Mouse (Mus musculus): ENCODE data around the gene Fabp3.

DNA sequence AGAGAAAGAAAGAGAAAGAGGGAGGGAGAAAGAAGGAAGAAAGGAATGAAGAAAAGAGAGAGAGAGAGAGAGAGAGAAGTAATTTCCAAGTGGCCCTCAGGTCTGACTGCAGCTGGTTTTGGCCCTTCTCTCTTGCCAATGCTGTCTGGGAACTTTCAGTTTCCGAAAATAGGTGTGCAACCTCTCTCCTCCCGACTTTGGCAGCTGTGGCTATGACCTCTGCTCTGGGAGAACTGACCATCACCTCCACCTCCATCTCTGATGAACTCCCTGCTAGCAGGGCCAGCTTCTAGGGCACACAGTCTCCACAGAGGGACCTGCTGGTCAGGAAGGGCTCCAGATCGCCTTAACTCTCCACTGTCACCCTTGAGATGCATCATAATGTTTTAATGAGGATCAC is 21.9 kb upstream of the Fabp3 start:
- TF ChIP-seq POLR2A (IDR thresholded peaks at IDR 0.05; ENCODE audit: extremely low read depth, insufficient read depth, low read length) (no peak), CTCF (IDR thresholded peaks at IDR 0.05; ENCODE audit: low read depth, low read length) (no peak)
